Mouse (Mus musculus) right cerebral cortex, postnatal 10 days (tissue): ENCODE results near the gene Dcaf1.

ENCODE experiments used
- DNase-seq, 2 experiments: peaks; one replicate each; pipeline ENCODE4 v3.0.0; 2021; ENCODE audit warnings: low spot score in 2 of 2

The Dcaf1 gene

DNA sequence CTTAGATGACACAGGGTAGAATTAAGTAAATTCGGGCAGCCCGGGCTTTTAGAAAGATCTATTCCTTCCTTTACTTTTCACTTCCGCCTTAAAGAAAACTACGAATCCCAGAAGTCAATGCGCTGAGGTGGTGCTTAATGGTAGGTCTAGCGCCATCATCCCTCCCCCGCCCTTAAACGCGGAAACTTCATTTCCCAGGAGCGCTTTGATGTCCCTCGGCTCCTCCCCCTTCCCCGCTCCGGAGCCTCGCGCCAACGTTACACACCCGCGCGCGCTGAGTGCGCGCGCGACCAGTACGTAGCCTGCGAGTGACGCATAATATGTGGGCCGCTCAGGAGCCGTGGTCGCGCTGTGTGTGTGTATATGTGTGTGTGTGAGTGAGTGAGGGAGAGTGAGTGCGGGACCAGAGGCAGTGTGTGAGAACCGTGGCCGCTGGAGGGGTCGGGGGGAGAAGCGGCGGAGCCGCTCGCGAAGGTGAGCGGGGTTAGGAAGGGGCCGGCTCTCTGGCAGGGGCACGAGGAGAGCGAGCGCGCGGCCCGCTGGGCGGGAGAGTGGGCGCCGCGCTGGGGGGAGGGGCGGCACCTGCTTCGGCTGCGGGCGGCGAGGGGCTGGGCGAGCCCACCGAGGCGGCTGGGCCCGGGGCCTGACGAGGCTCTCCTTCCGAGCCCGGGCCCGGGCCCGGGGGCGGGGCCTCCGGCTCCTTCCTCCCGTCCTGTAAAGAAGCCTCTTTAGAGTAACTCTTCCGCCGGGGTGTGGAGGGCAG lies at the start of gene Dcaf1:
TSS of gene Dcaf1 (plus strand) at position 257 of the 763 bp plus-strand sequence.
- peak; percentile 97 to 98 for DNase-seq

- no peak for DNase-seq
These were observed 45.6 kb upstream of the Dcaf1 start for GRCm38 (mm10) chr9:106776116-106776515.

- DNase-seq: no peak
These were observed 44.3 kb upstream of the Dcaf1 start for GRCm38 (mm10) chr9:106777423-106777822.

GRCm38 (mm10) chr9:106778319-106778718 lies 43.4 kb upstream of the Dcaf1 start:
- no peak for DNase-seq

GRCm38 (mm10) chr9:106780086-106780485 lies 41.6 kb upstream of the Dcaf1 start:
- DNase-seq: no peak

DNA sequence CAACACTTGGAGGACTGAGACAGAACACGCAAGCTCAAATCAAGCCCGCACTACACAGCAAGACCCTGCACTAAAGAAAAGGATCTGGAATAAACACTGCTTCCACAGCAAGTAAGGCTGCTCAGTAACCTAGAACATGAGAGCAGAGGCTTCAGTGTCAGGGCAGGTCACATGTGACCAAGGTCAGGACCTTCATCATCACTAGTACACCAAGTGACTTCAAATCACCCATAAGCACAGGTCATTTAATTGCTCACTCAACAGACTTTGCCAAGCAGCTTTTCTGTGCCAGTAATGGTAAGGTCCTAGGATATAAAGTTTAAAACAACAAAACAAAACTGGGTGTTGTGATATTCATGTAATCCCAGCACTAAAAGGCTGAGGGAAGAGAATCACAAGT lies 38.1 kb upstream of the Dcaf1 start:
- no peak for DNase-seq

GRCm38 (mm10) chr9:106785206-106785605 lies 36.5 kb upstream of the Dcaf1 start:
- no peak for DNase-seq

DNA sequence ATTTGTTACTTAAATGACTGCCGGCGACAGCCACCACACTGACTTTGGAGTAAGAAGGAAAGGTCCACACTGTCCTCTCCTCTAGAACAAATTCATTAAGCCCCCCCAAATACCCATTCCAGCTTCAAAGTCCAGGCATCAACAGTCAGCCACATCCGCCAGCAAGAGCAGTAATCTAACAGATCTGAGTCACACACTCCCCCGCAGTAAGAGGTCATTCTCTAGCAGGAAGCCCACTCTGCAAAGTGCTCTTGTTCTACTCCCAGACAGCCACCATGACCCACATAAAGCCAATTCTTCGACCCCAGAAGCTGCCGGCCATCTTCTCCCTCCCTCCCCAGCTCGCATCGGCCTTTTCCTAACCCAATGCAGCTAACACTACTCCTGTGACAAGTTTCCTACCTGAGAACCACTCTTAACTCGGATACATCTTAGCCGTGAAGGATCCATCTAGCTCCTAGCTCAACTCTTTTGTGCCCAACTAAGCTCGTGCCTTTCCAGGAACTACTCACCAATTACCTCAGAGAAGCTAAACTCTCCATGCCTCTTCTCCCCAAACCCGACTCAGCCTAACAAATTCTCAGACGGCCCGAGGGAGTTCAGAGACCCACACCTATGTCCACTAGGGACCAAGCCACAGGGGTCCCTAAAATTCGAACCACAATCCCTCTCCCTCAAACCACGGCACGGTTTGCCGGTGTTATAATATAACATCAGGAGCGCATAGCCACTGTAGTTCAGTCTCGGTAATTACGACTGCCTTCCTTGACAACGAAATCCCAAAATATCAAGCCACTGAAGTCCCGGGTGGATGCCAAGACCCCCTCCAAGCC lies 33.5 kb upstream of the Dcaf1 start:
- DNase-seq: no peak

DNA sequence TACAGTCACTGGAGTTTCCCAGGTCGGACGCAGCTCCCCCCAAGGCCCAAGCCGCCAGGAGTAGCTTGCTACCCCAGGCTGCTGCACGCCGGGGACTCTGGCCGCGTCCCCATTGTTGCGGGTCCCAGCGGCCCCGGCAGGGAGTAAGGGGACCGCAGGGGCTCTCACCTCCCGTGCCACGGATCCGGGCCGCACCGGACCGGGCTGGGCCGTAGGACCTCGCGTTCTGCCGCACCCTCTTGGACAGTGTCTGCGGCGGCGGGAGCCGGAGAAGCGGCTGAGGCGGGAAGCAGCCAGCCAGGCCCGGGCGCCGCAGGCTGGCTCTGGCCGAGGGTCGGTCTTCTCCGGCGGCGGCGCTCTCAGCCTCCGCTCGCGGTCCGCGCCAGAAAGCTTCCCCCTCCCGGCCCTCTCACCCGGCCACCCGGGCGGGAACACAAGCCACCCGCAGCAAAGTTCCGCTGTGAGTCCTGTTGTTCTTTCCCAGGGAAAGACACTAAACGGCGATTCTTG lies 32.8 kb upstream of the Dcaf1 start, which contains the start of gene Rad54l2:
TSS of gene Rad54l2 (minus strand) at position 383 of the 510 bp plus-strand sequence.
- DNase-seq: peak; percentile 85 to 90

- DNase-seq: no peak
These were observed 32.3 kb upstream of the Dcaf1 start for GRCm38 (mm10) chr9:106789363-106789762.

DNA sequence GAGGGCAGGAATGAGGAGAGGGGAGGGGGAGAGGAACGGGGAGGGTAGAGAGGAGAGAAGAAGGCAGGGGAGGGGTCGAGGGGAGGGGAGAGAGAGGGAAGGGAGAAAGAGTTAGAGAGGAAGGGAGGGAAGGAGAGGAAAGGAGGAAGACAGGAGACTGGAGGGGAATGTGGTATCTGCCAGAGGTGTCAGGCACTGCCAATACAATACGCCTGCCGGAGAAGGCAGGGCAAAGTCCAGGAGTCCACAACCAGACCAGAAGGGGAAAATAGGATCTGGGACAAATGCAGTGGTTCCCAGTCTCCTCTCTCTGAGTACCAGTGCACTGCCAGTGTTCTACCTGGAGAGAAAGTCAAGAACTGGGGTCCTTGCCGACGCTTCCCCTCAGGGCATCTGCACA lies 30.8 kb upstream of the Dcaf1 start:
- no peak for DNase-seq

- no peak for DNase-seq
These were observed 15.2 kb upstream of the Dcaf1 start for GRCm38 (mm10) chr9:106806503-106806902.

- DNase-seq: no peak
These were observed 3.5 kb upstream of the Dcaf1 start for GRCm38 (mm10) chr9:106818191-106818590.

- peak in 1 of 2 experiments; percentile 32 for DNase-seq
These were observed 2.5 kb upstream of the Dcaf1 start for GRCm38 (mm10) chr9:106819201-106819600.

GRCm38 (mm10) chr9:106821050-106821617 lies 540 bp upstream of the Dcaf1 start:
- peak in 1 of 2 experiments; percentile 28 for DNase-seq

GRCm38 (mm10) chr9:106822381-106823104 lies 869 bp downstream of the Dcaf1 start:
- peak; percentile 87 for DNase-seq

- no peak for DNase-seq
These were observed 18.9 kb downstream of the Dcaf1 start for GRCm38 (mm10) chr9:106840569-106840968.

DNA sequence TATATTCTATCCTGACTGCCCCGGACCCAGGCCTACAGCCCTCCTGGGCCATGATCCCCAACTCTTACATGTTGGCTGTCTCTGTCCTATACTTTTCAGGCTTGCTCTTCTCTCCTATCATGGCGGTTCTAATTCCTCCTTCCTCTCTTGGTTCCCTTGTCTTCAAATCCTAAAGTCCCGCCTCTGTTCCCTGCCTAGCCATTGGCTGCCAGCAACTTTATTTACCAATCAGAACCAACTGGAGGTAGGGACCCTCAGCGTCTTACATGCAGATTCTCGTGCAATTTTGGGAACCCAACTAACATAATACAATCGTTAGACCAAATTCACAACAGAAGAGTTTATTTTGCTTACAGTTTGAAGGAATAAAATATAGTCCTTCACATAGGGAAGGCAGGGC lies 21.1 kb downstream of the Dcaf1 start:
- no peak for DNase-seq

DNA sequence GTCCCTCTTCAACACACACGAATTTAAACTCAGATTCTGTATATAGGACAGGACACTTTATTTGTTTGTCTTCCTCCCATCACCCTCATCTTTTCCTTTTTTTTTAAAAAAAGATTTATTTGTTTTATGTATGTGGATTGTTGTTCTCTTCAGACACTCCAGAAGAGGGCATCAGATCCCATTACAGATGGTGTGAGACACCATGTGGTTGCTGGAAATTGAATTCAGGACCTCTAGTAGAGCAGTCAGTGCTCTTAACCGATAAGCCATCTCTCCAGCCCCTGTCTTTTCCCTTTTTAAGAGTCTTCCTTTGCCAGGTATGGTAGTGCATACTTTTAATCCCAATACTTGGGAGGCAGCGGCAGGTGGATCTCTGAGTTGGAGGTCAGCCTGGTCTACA lies 35.0 kb downstream of the Dcaf1 start:
- no peak for DNase-seq

- no peak for DNase-seq
These were observed 36.4 kb downstream of the Dcaf1 start for GRCm38 (mm10) chr9:106858036-106858435.

- no peak for DNase-seq
These were observed 52.5 kb downstream of the Dcaf1 start for GRCm38 (mm10) chr9:106874216-106874615.

DNA sequence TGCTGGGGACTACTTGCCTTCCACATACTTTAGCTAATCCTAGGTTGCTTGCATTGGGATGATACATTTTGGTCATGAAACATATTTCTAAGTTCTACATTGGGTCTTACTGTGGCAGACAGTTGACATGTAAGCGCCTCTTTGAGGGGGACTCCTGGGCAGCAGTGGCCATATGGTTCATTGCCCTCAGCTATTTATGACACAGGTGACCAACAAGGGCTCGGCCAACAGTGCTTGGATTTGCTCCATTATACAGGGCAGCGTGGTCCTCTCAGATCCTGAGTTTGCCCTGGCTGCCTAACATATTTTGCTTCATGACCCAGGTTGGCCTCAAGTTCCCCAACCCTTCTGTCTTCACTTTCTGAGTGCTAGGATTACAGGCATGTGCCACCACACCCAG lies 55.0 kb downstream of the Dcaf1 start:
- no peak for DNase-seq
